Mouse (Mus musculus) heart, adult 2 months (tissue): ENCODE data around the gene Mllt11.

ENCODE experiments used
- CTCF ChIP-seq: fragments of 200-600 bp; IDR thresholded peaks from 2 replicates; pipeline ENCODE4 v1.8.1; 2022; ENCODE audit warnings: antibody characterized with exemption, mild to moderate bottlenecking, moderate library complexity
- EP300 ChIP-seq: fragments of 200-500 bp; IDR thresholded peaks from 2 replicates; pipeline ENCODE4 v1.6.1; 2011; ENCODE audit warnings: low read depth, low read length, control low read depth; ENCODE audit not compliant: insufficient read depth

DNA sequence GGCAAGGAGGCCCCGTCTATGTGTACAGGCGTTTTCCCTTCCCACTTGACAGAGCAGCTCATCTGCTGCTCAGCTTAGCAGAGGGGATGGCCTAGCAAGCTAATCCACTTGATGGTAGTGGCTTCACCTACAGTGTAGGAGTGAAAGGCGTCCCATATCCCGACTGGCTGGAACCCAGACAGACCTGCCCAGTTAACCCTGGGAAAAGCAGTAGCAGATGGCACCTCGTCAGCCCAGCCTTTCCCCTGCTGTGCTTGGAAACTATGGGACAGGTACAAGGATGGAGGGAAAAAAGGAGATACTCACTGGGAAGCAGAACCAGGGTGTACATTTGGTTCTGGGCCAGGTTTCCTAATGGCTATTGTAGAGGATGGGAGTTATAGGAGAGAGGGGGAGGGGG is 18.4 kb upstream of the Mllt11 start:
- no peak for TF ChIP-seq EP300
- TF ChIP-seq CTCF: no peak
